Mouse (Mus musculus): Measurements from ENCODE around the gene Olfr10. TPM values are rescaled to one million over a fixed set of nuclear protein-coding genes. Genes with fewer than 3 reads are reported as not detected.

The Olfr10 gene
- total RNA-seq, 1 experiment from 2014 or later, result not detected

DNA sequence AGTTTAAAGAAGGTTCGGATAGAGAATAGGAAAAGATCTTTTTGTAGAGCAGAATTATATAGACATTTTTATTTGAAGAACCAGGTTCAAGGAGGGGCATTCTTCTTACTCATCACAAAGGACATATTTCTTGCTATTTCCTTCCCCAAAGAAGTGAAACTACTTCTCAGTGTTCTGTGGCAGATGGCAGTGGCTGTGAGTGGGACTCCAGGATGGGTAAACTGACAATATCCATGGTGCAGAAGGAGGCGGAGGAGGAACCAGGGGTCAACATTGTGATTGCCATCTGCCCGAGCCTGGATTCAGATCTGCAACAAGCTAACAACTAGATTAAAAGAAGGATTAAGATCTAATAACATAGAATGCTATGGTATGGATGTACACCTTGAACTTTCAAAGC lies 22.2 kb downstream of the Olfr10 start:
- no peak for DNase-seq

DNA sequence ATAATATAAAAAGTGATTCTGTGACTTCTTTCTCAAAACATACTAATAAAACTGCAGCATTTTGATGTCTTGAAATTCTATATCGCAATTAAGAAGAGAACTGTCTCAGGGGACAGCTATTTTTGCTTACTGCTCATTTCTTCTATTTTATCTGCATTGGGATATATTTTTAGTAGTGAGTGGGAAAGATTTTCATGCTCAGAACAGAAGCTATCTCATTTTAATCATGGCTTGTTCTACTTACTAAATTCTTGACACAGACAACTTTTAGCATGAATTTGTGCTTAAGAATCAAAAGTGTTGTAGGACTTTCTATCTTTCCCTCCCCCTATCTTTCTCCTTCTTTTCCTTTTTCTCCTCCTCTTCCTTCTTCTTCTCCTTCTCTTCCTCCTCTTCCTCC lies 25.1 kb downstream of the Olfr10 start:
- no peak for DNase-seq

DNA sequence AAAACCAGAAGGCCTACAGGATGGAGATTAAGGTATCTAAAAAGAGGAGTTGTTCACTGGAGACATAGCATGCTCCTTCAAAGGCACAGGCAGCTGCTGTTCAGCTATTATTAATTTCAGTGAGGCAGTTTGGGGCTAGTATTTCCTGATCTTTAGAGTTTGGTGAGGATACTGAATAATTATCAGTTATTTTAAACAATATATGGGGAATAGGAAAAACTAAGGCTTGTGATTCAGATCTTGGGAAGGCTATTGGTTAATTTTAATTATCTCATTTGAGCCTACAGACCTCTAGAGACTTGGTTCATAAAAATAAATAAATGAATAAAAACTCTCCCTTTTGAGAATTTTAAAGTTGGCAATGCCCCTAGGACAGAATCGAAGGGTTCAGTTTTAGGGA lies 30.3 kb downstream of the Olfr10 start, which contains the start of gene Olfr1390:
Gene Olfr1390 (plus strand): TSS at position 301 of the 400 bp plus-strand sequence.
- DNase-seq, result no peak

- DNase-seq, result no peak
Observed at GRCm38 (mm10) chr11:49337150-49337832, 32.8 kb downstream of the Olfr10 start.

Other genes starting within 250 kb of the Olfr10 start
- gene Tgtp2, start 240.5 kb upstream of the Olfr10 start, total RNA-seq (2021), result 1.9 and 2.9 TPM in 2 replicates
- gene Ifi47, start 228.2 kb upstream of the Olfr10 start, total RNA-seq (2021), result 1.5 and 2.9 TPM in 2 replicates
- gene Olfr1396, start 189.9 kb upstream of the Olfr10 start, total RNA-seq (2021), result 0.58 and 0.86 TPM in 2 replicates
- not detected in 2 replicates for gene Olfr1395, start 162.5 kb upstream of the Olfr10 start, total RNA-seq (2021)
- gene Olfr1394, start 150.4 kb upstream of the Olfr10 start, total RNA-seq (2021), result not detected in 2 replicates
- 23.7 and 26.6 TPM in 2 replicates for gene Btnl9, start 117.6 kb upstream of the Olfr10 start, total RNA-seq (2021)
- 36.2 and 38.8 TPM in 2 replicates for gene Zfp62, start 101.4 kb upstream of the Olfr10 start, total RNA-seq (2021)
- 94.2 and 116 TPM in 2 replicates for gene Mgat1, start 60.5 kb upstream of the Olfr10 start, total RNA-seq (2021)
- not detected in 2 replicates for gene Olfr1393, start 26.4 kb upstream of the Olfr10 start, total RNA-seq (2021)
- gene Olfr1392, start 19.5 kb upstream of the Olfr10 start, total RNA-seq (2021), result not detected in 2 replicates
- gene Olfr1391, start 18.0 kb downstream of the Olfr10 start, total RNA-seq (2021), result not detected in 2 replicates
- gene Olfr1390, start 30.4 kb downstream of the Olfr10 start, total RNA-seq (2021), result not detected in 2 replicates
- gene Olfr1389, start 118.3 kb downstream of the Olfr10 start, total RNA-seq (2021), result not detected in 2 replicates
- gene Olfr1388, start 131.9 kb downstream of the Olfr10 start, total RNA-seq (2021), result 0.09 TPM in 1 of 2 replicates, not detected in the other
- gene Olfr1387, start 150.6 kb downstream of the Olfr10 start, total RNA-seq (2021), result not detected in 2 replicates
- not detected in 2 replicates for gene Olfr1386, start 160.3 kb downstream of the Olfr10 start, total RNA-seq (2021)
- not detected in 2 replicates for gene Olfr1385, start 184.3 kb downstream of the Olfr10 start, total RNA-seq (2021)
- not detected in 2 replicates for gene Olfr1384, start 202.0 kb downstream of the Olfr10 start, total RNA-seq (2021)
- 1.9 TPM in 1 of 2 replicates, not detected in the other for gene Olfr1383, start 214.9 kb downstream of the Olfr10 start, total RNA-seq (2021)
- not detected in 2 replicates for gene Olfr1382, start 223.5 kb downstream of the Olfr10 start, total RNA-seq (2021)
- gene Olfr1381, start 238.7 kb downstream of the Olfr10 start, total RNA-seq (2021), result not detected in 2 replicates